Mouse (Mus musculus): Measurements from ENCODE around the gene Kcnb1.

Kcnb1 gene

GRCm38 (mm10) chr2:167055386-167055785, 134.6 kb downstream of the Kcnb1 start:
- H3K36me3 ChIP-seq (ENCODE audit: insufficient read depth, low read length), result peaks cover 81% of the 10 kb centered on the region
- TF ChIP-seq CTCF (conservative IDR thresholded peaks at IDR 0.05; ENCODE audit: low read length) (no peak), NANOG (IDR thresholded peaks at IDR 0.05; ENCODE audit: borderline replicate concordance, low read length) (no peak), POU5F1 (IDR thresholded peaks at IDR 0.05; ENCODE audit: borderline replicate concordance, low read length) (no peak)
- no peaks in the 10 kb centered on the region for H3K9me3 ChIP-seq (ENCODE audit: low read length)
- H3K27me3 ChIP-seq (ENCODE audit: insufficient read depth, low read length), result no peaks in the 10 kb centered on the region
- peaks cover 83% of the 10 kb centered on the region for H3K4me1 ChIP-seq (replicated peaks; ENCODE audit: low read depth, low read length)
- H3K4me3 ChIP-seq (replicated peaks; ENCODE audit: low read length), result no peak overlapping the region

- Histone ChIP-seq H3K27me3 (ENCODE audit: insufficient read depth, low read length) (no peaks in the 10 kb centered on the region), H3K36me3 (ENCODE audit: insufficient read depth, low read length) (peaks cover 92% of the 10 kb centered on the region), H3K4me1 (replicated peaks; ENCODE audit: low read depth, low read length) (peaks cover 92% of the 10 kb centered on the region), H3K4me3 (replicated peaks; ENCODE audit: low read length) (no peak overlapping the region), H3K9me3 (ENCODE audit: low read length) (no peaks in the 10 kb centered on the region)
- no peak for TF ChIP-seq POU5F1 (IDR thresholded peaks at IDR 0.05; ENCODE audit: borderline replicate concordance, low read length)
- TF ChIP-seq CTCF (conservative IDR thresholded peaks at IDR 0.05; ENCODE audit: low read length), result no peak
- no peak for TF ChIP-seq NANOG (IDR thresholded peaks at IDR 0.05; ENCODE audit: borderline replicate concordance, low read length)
Observed at GRCm38 (mm10) chr2:167053127-167053844, 136.7 kb downstream of the Kcnb1 start.

GRCm38 (mm10) chr2:167048698-167049358, 141.1 kb downstream of the Kcnb1 start:
- H3K4me1 ChIP-seq (replicated peaks; ENCODE audit: low read depth, low read length), result peaks cover 63% of the 10 kb centered on the region
- no peak for TF ChIP-seq NANOG (IDR thresholded peaks at IDR 0.05; ENCODE audit: borderline replicate concordance, low read length)
- no peak for TF ChIP-seq POU5F1 (IDR thresholded peaks at IDR 0.05; ENCODE audit: borderline replicate concordance, low read length)
- TF ChIP-seq CTCF (conservative IDR thresholded peaks at IDR 0.05; ENCODE audit: low read length), result no peak
- no peaks in the 10 kb centered on the region for H3K27me3 ChIP-seq (ENCODE audit: insufficient read depth, low read length)
- H3K9me3 ChIP-seq (ENCODE audit: low read length), result no peaks in the 10 kb centered on the region
- H3K36me3 ChIP-seq (ENCODE audit: insufficient read depth, low read length), result peaks cover 92% of the 10 kb centered on the region
- peak overlapping the region; percentile 56 for H3K4me3 ChIP-seq (replicated peaks; ENCODE audit: low read length)

GRCm38 (mm10) chr2:167048223-167048622, 141.7 kb downstream of the Kcnb1 start:
- TF ChIP-seq CTCF (conservative IDR thresholded peaks at IDR 0.05; ENCODE audit: low read length) (no peak), POU5F1 (IDR thresholded peaks at IDR 0.05; ENCODE audit: borderline replicate concordance, low read length) (no peak), NANOG (IDR thresholded peaks at IDR 0.05; ENCODE audit: borderline replicate concordance, low read length) (no peak)
- Histone ChIP-seq H3K36me3 (ENCODE audit: insufficient read depth, low read length) (peaks cover 92% of the 10 kb centered on the region), H3K4me3 (replicated peaks; ENCODE audit: low read length) (peak overlapping the region; percentile 56), H3K9me3 (ENCODE audit: low read length) (no peaks in the 10 kb centered on the region), H3K27me3 (ENCODE audit: insufficient read depth, low read length) (no peaks in the 10 kb centered on the region), H3K4me1 (replicated peaks; ENCODE audit: low read depth, low read length) (peaks cover 57% of the 10 kb centered on the region)
